Mouse (Mus musculus) heart, adult 18-20 months (tissue): ENCODE measurements at regions not wholly inside any gene's neighbourhood (a gene's known extent, or its start where the extent isn't known, plus 50 kb on each side); places are given as distances from the start of the nearest gene placed in this dataset.
A peak's percentile ranks its signal among the peaks of the same experiment; 100 is the strongest.
"Not testable (repeated sequence)": the region's sequence is repeated elsewhere in the genome, so short reads cannot be mapped to it uniquely, and the experiment has no call there.

ENCODE experiments used
- DNase-seq, 2 experiments: peaks; one replicate each; pipeline ENCODE4 v3.0.0; 2021 to 2022; ENCODE audit warnings: mixed read lengths in 1 of 2

- no peak for DNase-seq
Measured at GRCm38 (mm10) chr4:7422787-7423186, 816.1 kb downstream of the Car8 start.

GRCm38 (mm10) chr4:7414301-7414700 is 824.5 kb downstream of the Car8 start:
- DNase-seq: no peak

- no peak for DNase-seq
Measured at GRCm38 (mm10) chr4:7392696-7393095, 846.1 kb downstream of the Car8 start.

GRCm38 (mm10) chr4:7391596-7391995 is 847.2 kb downstream of the Car8 start:
- DNase-seq: peak in 1 of 2 experiments; percentile 3

- DNase-seq: no peak
Measured at GRCm38 (mm10) chr4:7385069-7385468, 853.8 kb downstream of the Car8 start.

GRCm38 (mm10) chr4:7379996-7380395 is 858.8 kb downstream of the Car8 start:
- DNase-seq: no peak

- DNase-seq: no peak
Measured at GRCm38 (mm10) chr4:7364238-7365040, 874.4 kb downstream of the Car8 start.

GRCm38 (mm10) chr4:7363508-7363907 is 875.3 kb downstream of the Car8 start:
- DNase-seq: no peak

- DNase-seq: no peak
Measured at GRCm38 (mm10) chr4:7356202-7356601, 882.6 kb downstream of the Car8 start.

GRCm38 (mm10) chr4:7347317-7347716 is 891.5 kb downstream of the Car8 start:
- DNase-seq: no peak

GRCm38 (mm10) chr4:7341159-7341558 is 897.7 kb downstream of the Car8 start:
- no peak for DNase-seq

GRCm38 (mm10) chr4:7314261-7314660 is 924.6 kb downstream of the Car8 start:
- no peak for DNase-seq

GRCm38 (mm10) chr4:7313219-7313618 is 925.6 kb downstream of the Car8 start:
- DNase-seq: peak; percentile 4 to 7

GRCm38 (mm10) chr4:7312160-7312559 is 926.7 kb downstream of the Car8 start:
- DNase-seq: no peak

- no peak for DNase-seq
Measured at GRCm38 (mm10) chr4:7269047-7269446, 969.8 kb downstream of the Car8 start.

GRCm38 (mm10) chr4:7256486-7256885 is 982.4 kb downstream of the Car8 start:
- DNase-seq: no peak

GRCm38 (mm10) chr4:7253616-7254015 is 985.2 kb downstream of the Car8 start:
- DNase-seq: no peak

- DNase-seq: no peak
Measured at GRCm38 (mm10) chr4:7251641-7252040, 987.2 kb downstream of the Car8 start.

- no peak for DNase-seq
Measured at GRCm38 (mm10) chr4:7247816-7248215, 991.0 kb downstream of the Car8 start.

- no peak for DNase-seq
Measured at GRCm38 (mm10) chr4:7247244-7247643, 991.6 kb downstream of the Car8 start.

- no peak for DNase-seq
Measured at GRCm38 (mm10) chr4:7246828-7247227, 992.0 kb downstream of the Car8 start.

GRCm38 (mm10) chr4:7245653-7246052 is 993.2 kb downstream of the Car8 start:
- DNase-seq: no peak

- no peak for DNase-seq
Measured at GRCm38 (mm10) chr4:7237848-7238247, 1001.0 kb downstream of the Car8 start.

- not testable (repeated sequence) for DNase-seq
Measured at GRCm38 (mm10) chr4:7234537-7234936, 1004.3 kb downstream of the Car8 start.
